Mouse (Mus musculus): ENCODE data around the gene Lrfn4.

Gene Lrfn4

DNA sequence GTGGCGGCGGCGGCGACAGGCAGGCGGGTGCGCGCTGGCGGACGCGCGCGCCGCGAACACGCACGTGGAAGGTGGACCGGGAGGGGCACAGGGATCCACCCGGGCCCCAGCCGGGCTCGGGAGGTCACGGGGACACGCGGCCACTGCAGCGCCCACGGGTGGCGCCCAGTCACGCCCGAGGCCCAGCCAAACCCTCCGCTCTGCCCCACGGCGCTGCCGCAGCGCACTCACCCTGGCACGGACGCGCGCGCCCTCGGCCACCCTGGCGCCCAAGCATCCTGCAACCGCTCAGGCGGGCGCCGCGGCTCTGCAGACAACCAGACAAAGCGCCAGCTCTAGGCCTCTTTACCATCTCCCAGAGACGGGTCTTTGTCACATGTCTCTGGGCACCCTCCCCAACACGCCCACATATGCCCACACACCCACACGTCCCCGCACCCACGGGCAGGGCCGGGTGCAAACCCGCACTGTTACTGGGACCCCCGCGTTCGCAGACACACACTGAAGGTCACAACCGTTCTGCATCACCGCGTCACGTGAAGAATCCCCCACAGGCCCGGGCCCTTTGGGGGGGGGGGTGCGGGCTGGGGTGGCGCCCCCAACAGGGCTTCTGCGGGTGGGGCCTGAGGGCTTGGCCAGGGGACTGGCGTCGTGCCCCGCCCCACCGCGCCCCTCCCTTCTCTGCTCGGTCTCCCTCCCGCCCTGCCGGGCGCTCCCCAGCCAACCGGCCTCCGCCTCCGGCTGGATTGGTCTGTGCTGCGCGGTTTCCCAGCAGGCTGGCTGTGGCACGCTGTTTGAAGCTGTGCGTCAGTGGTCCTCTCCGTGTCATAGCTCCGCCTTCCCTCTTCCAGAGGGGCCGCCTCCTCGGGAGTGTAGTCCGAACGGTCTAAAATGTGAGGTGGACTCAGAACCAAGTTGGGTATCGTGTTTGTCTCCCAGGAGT is at the start of gene Lrfn4:
Gene Lrfn4, minus strand, starts transcription at position 517 of the 943 bp plus-strand sequence.
- Histone ChIP-seq H3K27me3 (ENCODE audit: control insufficient read depth, insufficient read depth, low read length, poor library complexity, severe bottlenecking) (no peaks in the 10 kb centered on the region), H3K36me3 (ENCODE audit: control insufficient read depth, insufficient read depth, low read length, poor library complexity, severe bottlenecking) (no peaks in the 10 kb centered on the region)
- peak; percentile 51 for DNase-seq (ENCODE audit: low read depth, low spot score)

DNA sequence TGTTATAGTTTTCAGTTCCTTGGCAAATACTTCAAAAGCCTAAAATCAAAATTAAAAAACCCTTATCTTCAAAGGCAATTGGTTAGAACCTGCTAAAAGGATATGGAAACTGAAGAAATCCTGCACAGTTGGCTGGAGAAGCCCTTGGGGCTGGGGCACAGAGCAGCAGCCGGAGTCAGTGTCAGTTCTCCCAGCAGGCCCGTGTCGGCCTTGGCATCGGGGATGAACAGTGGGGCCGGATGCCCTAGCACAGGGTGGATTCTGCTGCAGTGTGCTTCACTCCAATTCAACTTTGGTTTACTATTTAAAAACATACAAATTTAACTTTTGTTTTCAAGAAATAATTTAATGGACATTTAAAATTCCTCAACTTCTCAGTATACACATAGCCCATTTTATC is 42.7 kb upstream of the Lrfn4 start:
- Histone ChIP-seq H3K27me3 (ENCODE audit: control insufficient read depth, insufficient read depth, low read length, poor library complexity, severe bottlenecking) (no peaks in the 10 kb centered on the region), H3K36me3 (ENCODE audit: control insufficient read depth, insufficient read depth, low read length, poor library complexity, severe bottlenecking) (no peaks in the 10 kb centered on the region)
- DNase-seq (ENCODE audit: low read depth, low spot score): no peak

DNA sequence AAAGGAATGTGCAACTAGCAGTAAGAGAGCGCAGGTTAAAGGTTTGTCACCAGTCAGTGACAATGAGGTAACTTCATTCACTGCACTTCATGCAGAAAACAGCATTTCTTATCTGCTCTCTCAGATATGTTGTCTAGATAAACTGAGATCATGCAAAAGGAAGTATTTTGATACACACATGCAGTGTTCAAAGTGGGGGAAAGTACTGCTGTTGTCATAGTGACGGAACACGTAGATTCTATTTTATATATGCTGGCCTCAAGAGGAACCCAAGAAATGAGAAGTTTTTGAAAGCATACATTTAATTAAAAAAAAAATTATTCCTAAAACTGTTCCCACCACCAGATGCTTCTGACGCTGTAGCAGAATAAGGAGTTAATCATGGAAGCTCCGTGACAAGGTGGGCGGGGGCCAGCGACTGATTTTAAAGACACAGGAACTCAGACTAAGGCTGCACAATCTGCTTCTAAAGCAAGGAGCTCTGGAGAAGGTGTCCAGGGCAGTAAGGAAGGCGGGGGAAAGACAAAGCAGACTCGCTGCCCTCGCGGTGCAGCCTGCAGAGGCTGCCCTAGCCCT is 31.5 kb upstream of the Lrfn4 start:
- H3K36me3 ChIP-seq (ENCODE audit: control insufficient read depth, insufficient read depth, low read length, poor library complexity, severe bottlenecking): no peaks in the 10 kb centered on the region
- no peak for DNase-seq (ENCODE audit: low read depth, low spot score)

DNA sequence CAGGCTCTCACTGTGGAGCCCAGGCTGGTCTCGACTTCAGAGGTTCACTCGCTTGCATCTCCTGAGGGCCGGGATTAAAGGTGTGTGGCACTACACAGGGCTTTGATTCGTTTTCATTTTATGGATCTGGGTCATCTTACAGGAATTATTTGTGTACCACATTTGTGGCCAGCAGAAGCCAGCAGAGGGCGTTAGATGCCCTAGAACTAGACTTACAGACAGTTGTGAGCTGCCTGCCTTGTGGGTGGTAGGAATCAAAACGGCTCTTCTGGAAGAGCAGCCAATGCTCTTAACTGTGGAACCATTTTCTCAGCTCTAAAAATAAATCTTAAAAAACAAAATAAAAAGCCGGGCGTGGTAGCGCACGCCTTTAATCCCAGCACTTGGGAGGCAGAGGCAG is 28.8 kb upstream of the Lrfn4 start:
- H3K36me3 ChIP-seq (ENCODE audit: control insufficient read depth, insufficient read depth, low read length, poor library complexity, severe bottlenecking): no peaks in the 10 kb centered on the region
- DNase-seq (ENCODE audit: low read depth, low spot score): no peak
- H3K27me3 ChIP-seq (ENCODE audit: control insufficient read depth, insufficient read depth, low read length, poor library complexity, severe bottlenecking): no peaks in the 10 kb centered on the region

More for the DNA sequence above, 31.5 kb upstream of the Lrfn4 start:
- no peaks in the 10 kb centered on the region for H3K27me3 ChIP-seq (ENCODE audit: control insufficient read depth, insufficient read depth, low read length, poor library complexity, severe bottlenecking)

DNA sequence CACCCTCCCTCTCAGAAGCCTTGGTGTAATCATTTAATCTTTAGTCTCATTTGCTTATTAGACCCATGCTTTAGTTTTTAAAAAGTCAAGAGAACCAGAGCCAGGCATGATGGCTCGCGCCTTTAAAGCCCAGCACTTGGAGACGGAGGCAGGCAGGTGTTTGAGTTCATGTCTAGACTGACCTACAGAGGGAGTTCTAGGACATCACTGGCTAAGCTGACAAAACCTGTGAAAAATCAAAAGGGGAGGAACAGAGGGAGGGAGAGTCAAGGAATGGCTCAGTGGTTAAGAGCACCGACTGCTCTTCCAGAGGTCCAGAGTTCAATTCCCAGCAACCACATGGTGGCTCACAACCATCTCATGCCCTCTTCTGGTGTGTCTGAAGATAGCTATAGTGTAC is 20.5 kb upstream of the Lrfn4 start:
- no peaks in the 10 kb centered on the region; the same call in 1 of the 2 replicates for H3K27me3 ChIP-seq (ENCODE audit: control insufficient read depth, insufficient read depth, low read length, poor library complexity, severe bottlenecking)

DNA sequence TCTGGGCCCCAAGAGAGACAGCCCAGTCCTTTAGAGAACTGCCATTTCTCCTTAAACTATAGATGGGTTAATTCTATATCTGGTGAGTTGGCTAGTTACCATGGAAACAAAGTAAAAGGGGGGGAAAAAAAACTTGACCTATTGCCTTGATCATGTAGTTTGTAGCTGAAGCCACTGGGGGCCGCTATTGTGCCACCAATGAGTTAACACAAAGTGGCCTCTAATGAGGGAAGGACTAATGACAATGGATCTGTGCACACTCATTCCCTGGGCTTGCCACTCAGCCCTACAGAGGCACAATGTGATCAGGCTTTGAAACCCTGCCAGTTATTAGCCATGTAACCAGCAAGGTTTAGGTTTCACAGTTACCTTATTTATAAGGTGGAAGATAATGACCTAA is 13.4 kb upstream of the Lrfn4 start:
- DNase-seq (ENCODE audit: low read depth, low spot score): peak; percentile 84
- no peaks in the 10 kb centered on the region for H3K27me3 ChIP-seq (ENCODE audit: control insufficient read depth, insufficient read depth, low read length, poor library complexity, severe bottlenecking)
- no peaks in the 10 kb centered on the region for H3K36me3 ChIP-seq (ENCODE audit: control insufficient read depth, insufficient read depth, low read length, poor library complexity, severe bottlenecking)

More for the DNA sequence above, 20.5 kb upstream of the Lrfn4 start:
- no peak for DNase-seq (ENCODE audit: low read depth, low spot score)
- H3K36me3 ChIP-seq (ENCODE audit: control insufficient read depth, insufficient read depth, low read length, poor library complexity, severe bottlenecking): no peaks in the 10 kb centered on the region

DNA sequence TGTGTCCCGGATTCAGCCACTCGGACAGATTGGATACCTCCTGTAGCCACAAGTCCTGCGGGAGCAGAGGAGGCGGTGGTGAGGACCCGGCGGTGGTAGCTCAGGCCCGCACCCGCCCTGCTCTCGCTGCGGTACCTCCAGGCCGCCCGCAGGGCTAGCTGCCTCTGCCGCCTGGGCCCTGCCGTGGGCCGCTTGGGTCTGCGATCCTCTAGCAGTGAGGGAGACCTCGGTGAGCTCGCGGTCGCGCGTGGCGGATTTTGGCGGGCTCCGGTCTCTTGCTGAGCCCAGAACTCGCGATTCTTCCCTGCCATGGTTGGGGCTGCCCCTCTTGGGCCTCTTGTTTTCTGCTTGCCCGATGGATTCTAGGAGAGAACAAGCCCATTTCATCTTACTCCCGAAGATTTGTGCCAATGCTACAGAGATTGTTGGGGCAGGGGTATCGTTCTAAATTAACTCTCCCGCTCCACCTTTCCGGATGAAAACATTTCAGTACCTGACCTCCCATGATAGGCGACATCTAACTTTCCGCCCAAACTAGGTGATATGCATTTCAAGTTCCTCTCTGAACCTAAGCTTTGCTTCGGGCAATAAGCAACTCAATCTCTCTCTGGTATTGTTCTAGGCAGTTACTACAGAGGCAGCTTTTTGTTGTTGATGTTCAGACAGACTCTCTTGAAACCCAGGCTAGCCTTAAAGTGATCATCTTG is 10.5 kb upstream of the Lrfn4 start:
- H3K36me3 ChIP-seq (ENCODE audit: control insufficient read depth, insufficient read depth, low read length, poor library complexity, severe bottlenecking): no peaks in the 10 kb centered on the region
- H3K27me3 ChIP-seq (ENCODE audit: control insufficient read depth, insufficient read depth, low read length, poor library complexity, severe bottlenecking): no peaks in the 10 kb centered on the region
- no peak for DNase-seq (ENCODE audit: low read depth, low spot score)

- no peaks in the 10 kb centered on the region for H3K36me3 ChIP-seq (ENCODE audit: control insufficient read depth, insufficient read depth, low read length, poor library complexity, severe bottlenecking)
- DNase-seq (ENCODE audit: low read depth, low spot score): peak; percentile 91
- H3K27me3 ChIP-seq (ENCODE audit: control insufficient read depth, insufficient read depth, low read length, poor library complexity, severe bottlenecking): no peaks in the 10 kb centered on the region
Observed at GRCm38 (mm10) chr19:4625179-4625828, 9.8 kb upstream of the Lrfn4 start, which contains the start of gene Rce1. Rce1 (minus strand) TSS chr19:4625641.

- no peak for DNase-seq (ENCODE audit: low read depth, low spot score)
- no peaks in the 10 kb centered on the region for H3K27me3 ChIP-seq (ENCODE audit: control insufficient read depth, insufficient read depth, low read length, poor library complexity, severe bottlenecking)
- no peaks in the 10 kb centered on the region for H3K36me3 ChIP-seq (ENCODE audit: control insufficient read depth, insufficient read depth, low read length, poor library complexity, severe bottlenecking)
Observed at GRCm38 (mm10) chr19:4624406-4625178, 9.1 kb upstream of the Lrfn4 start.

GRCm38 (mm10) chr19:4624006-4624405 is 8.5 kb upstream of the Lrfn4 start:
- Histone ChIP-seq H3K36me3 (ENCODE audit: control insufficient read depth, insufficient read depth, low read length, poor library complexity, severe bottlenecking) (no peaks in the 10 kb centered on the region), H3K27me3 (ENCODE audit: control insufficient read depth, insufficient read depth, low read length, poor library complexity, severe bottlenecking) (no peaks in the 10 kb centered on the region)
- DNase-seq (ENCODE audit: low read depth, low spot score): no peak

GRCm38 (mm10) chr19:4623419-4623818 is 8.0 kb upstream of the Lrfn4 start:
- Histone ChIP-seq H3K27me3 (ENCODE audit: control insufficient read depth, insufficient read depth, low read length, poor library complexity, severe bottlenecking) (no peaks in the 10 kb centered on the region), H3K36me3 (ENCODE audit: control insufficient read depth, insufficient read depth, low read length, poor library complexity, severe bottlenecking) (no peaks in the 10 kb centered on the region)
- DNase-seq (ENCODE audit: low read depth, low spot score): no peak

DNA sequence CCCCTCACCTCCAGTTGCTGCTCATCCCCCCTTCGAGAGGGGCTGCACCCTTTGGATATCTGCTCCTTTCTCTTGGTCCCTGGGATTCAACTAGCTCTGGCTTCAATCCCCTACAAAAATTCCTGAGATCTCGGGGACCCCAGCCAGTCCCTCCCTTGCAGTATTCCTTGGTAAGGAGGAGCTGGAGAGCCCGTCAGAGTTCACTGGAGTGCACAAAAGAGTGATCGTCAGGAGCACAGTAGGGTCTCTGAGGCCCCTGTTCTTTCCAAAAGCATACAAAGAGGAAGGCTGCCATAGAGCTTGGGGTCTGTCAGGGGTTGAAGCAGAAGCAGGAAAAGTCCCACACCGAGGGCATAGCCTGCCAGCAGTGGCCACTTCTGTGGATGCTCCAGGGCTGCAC is 7.3 kb upstream of the Lrfn4 start:
- H3K27me3 ChIP-seq (ENCODE audit: control insufficient read depth, insufficient read depth, low read length, poor library complexity, severe bottlenecking): no peaks in the 10 kb centered on the region
- H3K36me3 ChIP-seq (ENCODE audit: control insufficient read depth, insufficient read depth, low read length, poor library complexity, severe bottlenecking): no peaks in the 10 kb centered on the region
- no peak for DNase-seq (ENCODE audit: low read depth, low spot score)

GRCm38 (mm10) chr19:4620721-4621120 is 5.3 kb upstream of the Lrfn4 start:
- H3K27me3 ChIP-seq (ENCODE audit: control insufficient read depth, insufficient read depth, low read length, poor library complexity, severe bottlenecking): no peaks in the 10 kb centered on the region
- DNase-seq (ENCODE audit: low read depth, low spot score): no peak
- no peaks in the 10 kb centered on the region for H3K36me3 ChIP-seq (ENCODE audit: control insufficient read depth, insufficient read depth, low read length, poor library complexity, severe bottlenecking)

DNA sequence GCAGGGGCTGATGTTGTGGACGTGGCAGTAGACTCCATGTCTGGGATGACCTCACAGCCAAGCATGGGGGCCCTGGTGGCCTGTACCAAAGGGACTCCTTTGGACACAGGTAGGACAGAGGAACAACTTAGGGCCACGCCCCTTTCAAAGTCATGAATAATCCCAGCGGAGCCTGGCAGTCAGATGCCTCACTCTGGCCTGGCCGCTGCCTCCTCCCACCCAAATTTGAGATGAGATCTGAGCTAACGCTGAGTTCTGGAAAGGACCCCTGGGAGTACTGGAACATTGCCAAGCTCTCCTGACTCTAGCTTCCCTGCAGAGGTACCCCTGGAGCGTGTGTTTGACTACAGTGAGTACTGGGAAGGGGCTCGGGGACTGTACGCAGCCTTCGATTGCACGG is 4.0 kb upstream of the Lrfn4 start:
- DNase-seq (ENCODE audit: low read depth, low spot score): no peak
- Histone ChIP-seq H3K27me3 (ENCODE audit: control insufficient read depth, insufficient read depth, low read length, poor library complexity, severe bottlenecking) (no peaks in the 10 kb centered on the region), H3K36me3 (ENCODE audit: control insufficient read depth, insufficient read depth, low read length, poor library complexity, severe bottlenecking) (no peaks in the 10 kb centered on the region)

All from splenic B cell, adult 2 months (primary cell).